Mouse (Mus musculus): Measurements from ENCODE around the gene Pgm1. TPM values are rescaled to one million over a fixed set of nuclear protein-coding genes. Genes with fewer than 3 reads are reported as not detected.
A peak's percentile ranks its signal among the peaks of the same experiment; 100 is the strongest.

The Pgm1 gene
- polyA plus RNA-seq, 1 experiment, result 12.3 TPM

- WGBS, result 2% methylated on average over 57 of the region's 57 CpGs
- Histone ChIP-seq H3K27ac (ENCODE audit: insufficient read depth, low read length) (peak within 1 kb of the TSS; percentile 63), H3K36me3 (ENCODE audit: control insufficient read depth, insufficient read depth, low read length) (no peaks in the 10 kb centered on the region), H3K4me1 (ENCODE audit: control insufficient read depth, insufficient read depth, insufficient read length) (no peaks in the 10 kb centered on the region), H3K27me3 (ENCODE audit: control insufficient read depth, insufficient read depth, low read length) (no peaks in the 10 kb centered on the region), H3K4me3 (ENCODE audit: extremely low read depth, insufficient read depth, insufficient read length) (peak within 1 kb of the TSS; percentile 95)
- DNase-seq (ENCODE audit: low read depth in 1 of 2, low spot score in 2 of 2), result peak; percentile 7 to 54
- TF ChIP-seq POLR2A (IDR thresholded peaks at IDR 0.05; ENCODE audit: low read depth, low read length) (no peak), CTCF (IDR thresholded peaks at IDR 0.05; ENCODE audit: extremely low read depth, insufficient read depth, insufficient read length, insufficient replicate concordance) (no peak)
Observed at GRCm38 (mm10) chr4:99929613-99930517, 651 bp downstream of the Pgm1 start, which contains the start of gene Itgb3bp. Itgb3bp (minus strand) TSS chr4:99929813.

GRCm38 (mm10) chr4:99930518-99931239, 1.5 kb downstream of the Pgm1 start:
- Histone ChIP-seq H3K4me1 (ENCODE audit: control insufficient read depth, insufficient read depth, insufficient read length) (no peaks in the 10 kb centered on the region), H3K36me3 (ENCODE audit: control insufficient read depth, insufficient read depth, low read length) (no peaks in the 10 kb centered on the region), H3K27me3 (ENCODE audit: control insufficient read depth, insufficient read depth, low read length) (no peaks in the 10 kb centered on the region), H3K27ac (ENCODE audit: insufficient read depth, low read length) (no peak overlapping the region), H3K4me3 (ENCODE audit: extremely low read depth, insufficient read depth, insufficient read length) (no peak overlapping the region)
- no peak for DNase-seq (ENCODE audit: low read depth in 1 of 2, low spot score in 2 of 2)
- WGBS, result 73% methylated on average over 10 of the region's 10 CpGs
- no peak for TF ChIP-seq POLR2A (IDR thresholded peaks at IDR 0.05; ENCODE audit: low read depth, low read length)
- TF ChIP-seq CTCF (IDR thresholded peaks at IDR 0.05; ENCODE audit: extremely low read depth, insufficient read depth, insufficient read length, insufficient replicate concordance), result no peak

- no peaks in the 10 kb centered on the region for H3K36me3 ChIP-seq (ENCODE audit: control insufficient read depth, insufficient read depth, low read length)
- no peak for DNase-seq (ENCODE audit: low read depth in 1 of 2, low spot score in 2 of 2)
- H3K4me1 ChIP-seq (ENCODE audit: control insufficient read depth, insufficient read depth, insufficient read length), result no peaks in the 10 kb centered on the region
- no peak overlapping the region for H3K4me3 ChIP-seq (ENCODE audit: extremely low read depth, insufficient read depth, insufficient read length)
- 96% methylated on average over 11 of the region's 11 CpGs for WGBS
- TF ChIP-seq CTCF (IDR thresholded peaks at IDR 0.05; ENCODE audit: extremely low read depth, insufficient read depth, insufficient read length, insufficient replicate concordance), result no peak
- TF ChIP-seq POLR2A (IDR thresholded peaks at IDR 0.05; ENCODE audit: low read depth, low read length), result no peak
- no peak overlapping the region for H3K27ac ChIP-seq (ENCODE audit: insufficient read depth, low read length)
- no peaks in the 10 kb centered on the region for H3K27me3 ChIP-seq (ENCODE audit: control insufficient read depth, insufficient read depth, low read length)
Observed at GRCm38 (mm10) chr4:99931240-99931580, 2.0 kb downstream of the Pgm1 start.

GRCm38 (mm10) chr4:99931807-99932206, 2.6 kb downstream of the Pgm1 start:
- no peaks in the 10 kb centered on the region for H3K36me3 ChIP-seq (ENCODE audit: control insufficient read depth, insufficient read depth, low read length)

GRCm38 (mm10) chr4:99934859-99935258, 5.6 kb downstream of the Pgm1 start:
- Histone ChIP-seq H3K4me3 (ENCODE audit: extremely low read depth, insufficient read depth, insufficient read length) (no peak overlapping the region), H3K4me1 (ENCODE audit: control insufficient read depth, insufficient read depth, insufficient read length) (no peaks in the 10 kb centered on the region), H3K27ac (ENCODE audit: insufficient read depth, low read length) (no peak overlapping the region), H3K27me3 (ENCODE audit: control insufficient read depth, insufficient read depth, low read length) (no peaks in the 10 kb centered on the region), H3K36me3 (ENCODE audit: control insufficient read depth, insufficient read depth, low read length) (no peaks in the 10 kb centered on the region)
- WGBS, result 91% methylated on average over 7 of the region's 7 CpGs
- DNase-seq (ENCODE audit: low read depth in 1 of 2, low spot score in 2 of 2), result no peak
- TF ChIP-seq CTCF (IDR thresholded peaks at IDR 0.05; ENCODE audit: extremely low read depth, insufficient read depth, insufficient read length, insufficient replicate concordance) (no peak), POLR2A (IDR thresholded peaks at IDR 0.05; ENCODE audit: low read depth, low read length) (no peak)

More at GRCm38 (mm10) chr4:99931807-99932206, 2.6 kb downstream of the Pgm1 start:
- no peak for DNase-seq (ENCODE audit: low read depth in 1 of 2, low spot score in 2 of 2)
- no peaks in the 10 kb centered on the region for H3K27me3 ChIP-seq (ENCODE audit: control insufficient read depth, insufficient read depth, low read length)
- WGBS, result 95% methylated on average over 4 of the region's 4 CpGs
- TF ChIP-seq CTCF (IDR thresholded peaks at IDR 0.05; ENCODE audit: extremely low read depth, insufficient read depth, insufficient read length, insufficient replicate concordance) (no peak), POLR2A (IDR thresholded peaks at IDR 0.05; ENCODE audit: low read depth, low read length) (no peak)
- no peaks in the 10 kb centered on the region for H3K4me1 ChIP-seq (ENCODE audit: control insufficient read depth, insufficient read depth, insufficient read length)
- no peak overlapping the region for H3K4me3 ChIP-seq (ENCODE audit: extremely low read depth, insufficient read depth, insufficient read length)
- no peak overlapping the region for H3K27ac ChIP-seq (ENCODE audit: insufficient read depth, low read length)

GRCm38 (mm10) chr4:99936278-99936677, 7.1 kb downstream of the Pgm1 start:
- no peaks in the 10 kb centered on the region for H3K27me3 ChIP-seq (ENCODE audit: control insufficient read depth, insufficient read depth, low read length)
- H3K27ac ChIP-seq (ENCODE audit: insufficient read depth, low read length), result no peak overlapping the region
- WGBS, result 58% methylated on average over 5 of the region's 5 CpGs
- no peaks in the 10 kb centered on the region for H3K36me3 ChIP-seq (ENCODE audit: control insufficient read depth, insufficient read depth, low read length)
- TF ChIP-seq POLR2A (IDR thresholded peaks at IDR 0.05; ENCODE audit: low read depth, low read length), result no peak
- no peak for TF ChIP-seq CTCF (IDR thresholded peaks at IDR 0.05; ENCODE audit: extremely low read depth, insufficient read depth, insufficient read length, insufficient replicate concordance)
- H3K4me3 ChIP-seq (ENCODE audit: extremely low read depth, insufficient read depth, insufficient read length), result no peak overlapping the region
- DNase-seq (ENCODE audit: low read depth in 1 of 2, low spot score in 2 of 2), result no peak
- no peaks in the 10 kb centered on the region for H3K4me1 ChIP-seq (ENCODE audit: control insufficient read depth, insufficient read depth, insufficient read length)
